Mouse (Mus musculus) limb, embryonic 13.5 days (tissue): Measurements from ENCODE around the gene Nfia. TPM values are rescaled to one million over a fixed set of nuclear protein-coding genes. Genes with fewer than 3 reads are reported as not detected.
A peak's percentile ranks its signal among the peaks of the same experiment; 100 is the strongest.

Experiments
- ATAC-seq: fragments of 200-750 bp; cut with Nextera tagmentation; 2 replicates; pipeline ENCODE4 v1.8.0; 2017; ENCODE audit warnings: low read depth, moderate number of reproducible peaks, moderate TSS enrichment; ENCODE audit not compliant: low FRiP score
- H3K27ac ChIP-seq: fragments of 300-500 bp; sonication (generic); 2 replicates; pipeline ENCODE4 v1.5.1; 2015; ENCODE audit warnings: inconsistent platforms, mild to moderate bottlenecking, moderate library complexity
- H3K27me3 ChIP-seq: fragments of 300-500 bp; sonication (generic); 2 replicates; pipeline ENCODE4 v1.6.1; 2015; ENCODE audit warnings: mild to moderate bottlenecking, inconsistent platforms
- H3K36me3 ChIP-seq: fragments of 300-500 bp; sonication (generic); 2 replicates; pipeline ENCODE4 v1.6.1; 2015; ENCODE audit warnings: inconsistent platforms, mild to moderate bottlenecking, moderate library complexity
- H3K4me1 ChIP-seq: fragments of 300-500 bp; sonication (generic); 2 replicates; pipeline ENCODE4 v1.6.1; 2015; ENCODE audit warnings: inconsistent platforms
- H3K4me2 ChIP-seq: fragments of 300-500 bp; sonication (generic); replicated peaks from 2 replicates; pipeline ENCODE4 v1.6.1; 2015; ENCODE audit warnings: inconsistent platforms, mild to moderate bottlenecking, moderate library complexity
- H3K4me3 ChIP-seq: fragments of 300-500 bp; sonication (generic); 2 replicates; pipeline ENCODE4 v1.5.1; 2015; ENCODE audit warnings: moderate library complexity, mild to moderate bottlenecking, inconsistent platforms
- H3K9ac ChIP-seq: fragments of 300-500 bp; sonication (generic); 2 replicates; pipeline ENCODE4 v1.6.1; 2015; ENCODE audit warnings: mild to moderate bottlenecking, inconsistent platforms
- H3K9me3 ChIP-seq: fragments of 300-500 bp; sonication (generic); 2 replicates; pipeline ENCODE4 v1.6.1; 2016; ENCODE audit warnings: inconsistent platforms
- WGBS: fragments of 180-500 bp; shearing (Covaris S2); methylation state at CpG from one replicate; pipeline ENCODE4 v1.1.7; 2015; 5-methylcytosine and 5-hydroxymethylcytosine counted together
- polyA plus RNA-seq: library from polyadenylated mRNA; unstranded; fragments of >200 nt; fragmentation: Nextera tagmentation; extraction: Ambion mirVana; gene quantifications from 2 replicates; pipeline ENCODE4 v1.2.1, GENCODE M21; 2015

The Nfia gene
- polyA plus RNA-seq, 1 experiment from 2014 or later: 88.3 TPM

DNA sequence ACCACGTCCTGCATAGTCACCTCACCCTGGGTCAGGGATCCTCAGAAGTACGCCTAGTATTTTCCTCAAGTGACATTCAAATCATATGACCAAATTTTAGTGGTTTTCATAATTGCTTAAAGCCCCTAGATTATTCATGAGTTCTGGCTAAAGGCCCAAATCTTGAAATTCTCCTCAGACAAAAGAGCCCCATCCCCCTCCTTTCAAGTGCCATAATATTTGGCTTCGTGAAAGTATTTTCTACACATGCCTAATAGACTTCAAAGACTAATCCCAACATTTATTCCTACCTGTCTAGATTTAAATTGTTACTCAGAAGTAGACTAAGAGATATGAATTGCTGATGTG, 154.7 kb downstream of the Nfia start:
- H3K27me3 ChIP-seq: no peaks in the 10 kb centered on the region
- H3K36me3 ChIP-seq: no peaks in the 10 kb centered on the region
- no peak for ATAC-seq
- no peak overlapping the region for H3K4me3 ChIP-seq
- no peak overlapping the region for H3K27ac ChIP-seq
- H3K9ac ChIP-seq: no peak overlapping the region
- H3K4me2 ChIP-seq: no peak overlapping the region
- no peaks in the 10 kb centered on the region for H3K9me3 ChIP-seq
- WGBS: 66% methylated on average over 3 of the region's 3 CpGs
- peaks cover 64% of the 10 kb centered on the region for H3K4me1 ChIP-seq

DNA sequence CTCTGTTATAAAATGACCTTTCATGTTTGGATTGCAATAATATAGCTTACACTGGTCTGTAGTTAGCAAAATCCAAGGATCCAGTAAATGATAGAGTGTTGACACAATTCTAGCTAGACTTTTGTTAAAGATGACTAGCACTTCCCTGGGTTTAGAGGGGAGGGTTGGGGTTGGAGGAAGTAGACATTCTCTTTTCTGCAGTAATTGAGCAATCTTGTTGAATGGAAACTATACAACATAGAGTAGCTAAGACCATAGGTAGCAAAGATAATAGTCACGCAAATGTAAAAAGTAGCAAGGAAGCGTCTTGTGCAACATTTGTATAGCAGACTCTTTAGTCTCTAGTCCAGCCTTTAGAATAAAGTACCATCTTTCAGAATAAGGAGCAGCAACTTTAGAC, 163.8 kb downstream of the Nfia start:
- Histone ChIP-seq H3K4me2 (no peak overlapping the region), H3K27me3 (no peaks in the 10 kb centered on the region), H3K4me1 (peaks cover 64% of the 10 kb centered on the region), H3K9me3 (no peaks in the 10 kb centered on the region), H3K27ac (peak overlapping the region; percentile 28; the same call in 1 of the 2 replicates), H3K4me3 (no peak overlapping the region), H3K36me3 (no peaks in the 10 kb centered on the region), H3K9ac (no peak overlapping the region)
- WGBS: 89% methylated on average over 2 of the region's 2 CpGs
- 0 out of 2 replicates have a peak, but pooled peaks have one; percentile 28 for ATAC-seq

DNA sequence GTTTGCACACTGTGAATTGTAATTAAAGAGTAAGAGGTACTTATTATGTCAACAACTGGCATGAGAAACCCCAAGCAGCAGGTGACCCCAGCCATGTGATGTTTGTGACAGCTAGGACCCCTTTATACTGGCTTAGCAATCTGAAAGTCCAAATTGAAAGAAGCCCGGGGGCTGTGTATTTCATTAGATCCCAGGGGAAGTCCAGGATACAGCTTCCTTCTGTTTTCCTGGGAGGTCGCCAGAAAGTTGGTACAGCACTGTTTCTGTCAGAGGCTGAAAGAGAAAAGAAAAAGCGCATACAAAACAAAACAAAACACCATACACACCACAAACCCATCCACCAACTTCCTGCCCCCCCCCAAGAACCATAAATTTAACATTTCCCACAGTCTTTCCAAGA, 164.4 kb downstream of the Nfia start:
- Histone ChIP-seq H3K27me3 (no peaks in the 10 kb centered on the region), H3K9me3 (no peaks in the 10 kb centered on the region), H3K4me2 (no peak overlapping the region), H3K4me3 (no peak overlapping the region), H3K27ac (no peak overlapping the region), H3K36me3 (no peaks in the 10 kb centered on the region), H3K9ac (no peak overlapping the region), H3K4me1 (peaks cover 64% of the 10 kb centered on the region)
- 39% methylated on average over 3 of the region's 3 CpGs for WGBS
- no peak for ATAC-seq

DNA sequence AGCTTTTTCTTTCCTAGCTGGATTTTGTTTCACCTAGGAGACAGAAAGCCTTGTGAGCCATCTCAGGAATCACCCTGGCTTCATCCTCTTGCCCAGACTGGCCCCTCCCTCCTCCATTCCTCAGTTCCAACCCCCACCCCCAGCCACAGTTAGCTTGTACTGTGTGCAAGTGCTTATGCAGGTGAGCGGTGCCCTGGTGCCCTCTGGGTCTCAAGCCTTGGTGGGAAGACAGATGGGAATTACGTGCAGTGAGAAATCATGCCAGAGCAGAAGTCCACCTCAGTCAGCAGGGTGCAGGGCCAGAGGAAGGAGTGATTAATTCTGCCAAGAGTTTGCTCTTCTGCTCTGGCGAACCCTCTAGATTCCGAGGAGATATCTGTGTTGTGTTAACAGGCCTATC, 167.0 kb downstream of the Nfia start:
- 66% methylated on average over 4 of the region's 4 CpGs for WGBS
- Histone ChIP-seq H3K4me1 (peaks cover 66% of the 10 kb centered on the region), H3K27ac (peak overlapping the region; percentile 56; the same call in 1 of the 2 replicates)

DNA sequence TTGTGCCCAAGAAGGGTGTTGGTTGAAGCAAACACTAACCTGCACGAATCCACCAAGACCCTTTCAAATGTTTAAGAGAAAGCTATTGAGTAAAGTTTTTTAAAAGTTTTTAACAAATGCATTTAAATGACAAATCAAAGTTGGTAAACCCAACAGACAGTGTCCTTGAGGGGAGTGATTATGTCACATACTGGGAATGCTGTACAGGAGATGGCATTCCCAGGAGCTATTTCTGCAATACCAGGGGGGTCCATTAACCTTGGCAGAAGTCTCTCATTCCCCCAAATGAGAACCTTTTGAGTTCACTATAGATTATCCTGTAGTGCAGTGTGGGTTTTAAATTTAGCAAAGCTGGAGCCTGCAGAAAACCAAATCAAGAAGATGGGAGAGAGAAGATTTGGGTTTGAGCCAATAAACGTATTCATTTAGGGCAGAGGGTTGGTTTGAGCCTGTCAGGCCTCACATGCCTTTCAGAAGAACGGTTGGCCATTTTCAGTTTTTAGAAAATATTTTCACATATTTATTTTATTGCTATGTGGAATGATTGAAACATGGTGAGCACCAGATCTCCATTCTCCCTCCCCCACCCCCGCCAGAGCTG, 167.5 kb downstream of the Nfia start:
- no peak for ATAC-seq
- Histone ChIP-seq H3K27ac (peak overlapping the region; percentile 56; the same call in 1 of the 2 replicates), H3K4me2 (no peak overlapping the region), H3K27me3 (no peaks in the 10 kb centered on the region), H3K9ac (no peak overlapping the region), H3K36me3 (no peaks in the 10 kb centered on the region), H3K4me3 (no peak overlapping the region), H3K9me3 (no peaks in the 10 kb centered on the region), H3K4me1 (peaks cover 61% of the 10 kb centered on the region)
- WGBS: 80% methylated on average over 4 of the region's 4 CpGs

More for the DNA sequence above, 167.0 kb downstream of the Nfia start:
- Histone ChIP-seq H3K9ac (no peak overlapping the region), H3K36me3 (no peaks in the 10 kb centered on the region), H3K9me3 (no peaks in the 10 kb centered on the region), H3K4me2 (no peak overlapping the region), H3K27me3 (no peaks in the 10 kb centered on the region), H3K4me3 (no peak overlapping the region)
- no peak for ATAC-seq

DNA sequence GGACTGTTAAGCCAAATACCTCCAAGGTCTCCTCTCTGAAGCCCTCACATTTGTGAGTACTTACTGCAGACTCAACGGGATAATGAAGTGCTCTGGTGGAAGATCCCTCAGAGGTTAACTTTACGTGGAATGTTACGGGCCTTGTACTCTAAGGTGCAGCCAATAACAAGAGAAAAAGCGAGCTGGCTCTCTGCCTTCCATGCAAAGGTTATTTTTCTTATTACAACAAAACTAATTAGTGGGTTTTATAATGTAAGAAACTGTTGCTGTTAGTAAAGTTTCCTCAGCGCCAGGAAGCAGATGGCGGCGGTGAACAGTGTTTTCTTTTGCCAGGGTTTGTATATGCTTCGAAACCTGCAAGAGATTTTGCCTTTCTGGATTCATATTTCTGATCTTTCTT, 169.1 kb downstream of the Nfia start:
- Histone ChIP-seq H3K4me3 (no peak overlapping the region), H3K27ac (peak overlapping the region; percentile 70), H3K36me3 (peaks cover 2% of the 10 kb centered on the region; the same call in 1 of the 2 replicates), H3K27me3 (no peaks in the 10 kb centered on the region), H3K4me2 (peak overlapping the region; percentile 21), H3K9ac (no peak overlapping the region), H3K4me1 (peaks cover 45% of the 10 kb centered on the region), H3K9me3 (no peaks in the 10 kb centered on the region)
- peak; percentile 82 for ATAC-seq
- 29% methylated on average over 8 of the region's 8 CpGs for WGBS

DNA sequence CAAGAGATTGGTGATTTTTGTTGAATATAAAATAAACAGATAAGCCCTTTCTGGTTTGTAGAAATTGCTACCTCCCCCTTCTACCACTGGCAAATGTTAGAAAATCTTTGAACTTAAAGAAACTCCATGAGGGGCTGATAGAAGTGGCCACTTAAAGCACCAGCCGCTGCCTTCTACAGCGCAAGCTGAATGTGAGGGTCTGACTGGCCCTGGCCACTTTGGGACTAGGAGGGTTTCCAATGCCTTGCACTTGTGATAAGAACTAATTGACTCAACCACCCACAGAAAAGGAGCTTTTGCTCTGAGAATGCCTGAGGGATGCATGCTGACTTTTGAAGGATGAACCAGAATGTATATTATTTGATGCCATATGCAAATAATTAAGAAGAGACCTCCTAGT, 171.8 kb downstream of the Nfia start:
- no peak overlapping the region for H3K27ac ChIP-seq
- no peaks in the 10 kb centered on the region for H3K27me3 ChIP-seq
- no peak for ATAC-seq
- peaks cover 8% of the 10 kb centered on the region; the same call in 1 of the 2 replicates for H3K36me3 ChIP-seq
- no peaks in the 10 kb centered on the region for H3K9me3 ChIP-seq
- no peak overlapping the region for H3K4me3 ChIP-seq
- WGBS: 80% methylated on average over 2 of the region's 2 CpGs
- H3K9ac ChIP-seq: no peak overlapping the region
- H3K4me1 ChIP-seq: peaks cover 28% of the 10 kb centered on the region
- H3K4me2 ChIP-seq: no peak overlapping the region

DNA sequence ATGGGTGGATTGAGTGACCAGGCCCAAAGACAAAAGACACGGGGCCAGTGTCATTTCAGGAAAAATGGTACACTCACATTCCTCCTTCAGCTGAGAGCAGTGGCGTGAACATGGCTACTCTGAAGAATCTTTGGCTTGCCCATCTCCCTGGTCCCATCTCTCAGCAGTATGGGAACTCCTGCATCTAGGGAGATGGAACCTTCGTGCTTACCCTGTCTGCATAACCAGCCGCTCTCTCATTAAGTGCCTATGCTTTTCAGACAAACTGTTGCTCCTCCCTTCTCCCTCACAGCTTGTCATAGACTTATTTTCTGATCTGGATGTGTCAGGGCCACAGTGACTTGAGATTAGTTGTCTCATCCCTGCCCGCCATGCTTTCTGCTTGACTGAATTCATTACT, 174.9 kb downstream of the Nfia start:
- Histone ChIP-seq H3K9ac (no peak overlapping the region), H3K4me1 (peaks cover 9% of the 10 kb centered on the region), H3K4me2 (no peak overlapping the region), H3K4me3 (no peak overlapping the region), H3K36me3 (peaks cover 8% of the 10 kb centered on the region; the same call in 1 of the 2 replicates), H3K27me3 (no peaks in the 10 kb centered on the region), H3K27ac (no peak overlapping the region), H3K9me3 (no peaks in the 10 kb centered on the region)
- 88% methylated on average over 5 of the region's 5 CpGs for WGBS
- no peak for ATAC-seq

DNA sequence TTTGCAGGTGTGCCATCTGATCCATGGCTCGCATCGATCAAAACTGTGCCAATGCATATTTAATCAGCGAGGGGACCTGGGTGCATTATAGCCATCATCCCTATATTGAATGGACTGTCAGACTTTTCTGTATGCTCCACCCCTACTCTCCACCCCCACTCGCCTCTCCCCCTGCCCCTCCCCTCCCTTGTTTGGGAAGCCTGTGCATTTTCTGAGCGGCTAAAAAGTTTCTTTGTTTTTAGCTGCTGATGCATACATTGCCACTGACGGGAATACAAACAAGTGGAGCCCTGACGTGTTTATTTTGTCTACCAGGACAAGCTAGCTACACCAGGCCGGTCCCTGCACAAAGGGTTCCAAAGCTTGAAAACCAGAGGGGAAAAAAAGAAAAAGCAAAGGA, 175.7 kb downstream of the Nfia start:
- peaks cover 8% of the 10 kb centered on the region; the same call in 1 of the 2 replicates for H3K36me3 ChIP-seq
- H3K9ac ChIP-seq: no peak overlapping the region
- no peaks in the 10 kb centered on the region for H3K9me3 ChIP-seq
- H3K27ac ChIP-seq: no peak overlapping the region
- H3K4me1 ChIP-seq: peaks cover 9% of the 10 kb centered on the region
- no peak overlapping the region for H3K4me3 ChIP-seq
- no peak overlapping the region for H3K4me2 ChIP-seq
- ATAC-seq: no peak
- WGBS: 69% methylated on average over 8 of the region's 8 CpGs
- H3K27me3 ChIP-seq: no peaks in the 10 kb centered on the region

DNA sequence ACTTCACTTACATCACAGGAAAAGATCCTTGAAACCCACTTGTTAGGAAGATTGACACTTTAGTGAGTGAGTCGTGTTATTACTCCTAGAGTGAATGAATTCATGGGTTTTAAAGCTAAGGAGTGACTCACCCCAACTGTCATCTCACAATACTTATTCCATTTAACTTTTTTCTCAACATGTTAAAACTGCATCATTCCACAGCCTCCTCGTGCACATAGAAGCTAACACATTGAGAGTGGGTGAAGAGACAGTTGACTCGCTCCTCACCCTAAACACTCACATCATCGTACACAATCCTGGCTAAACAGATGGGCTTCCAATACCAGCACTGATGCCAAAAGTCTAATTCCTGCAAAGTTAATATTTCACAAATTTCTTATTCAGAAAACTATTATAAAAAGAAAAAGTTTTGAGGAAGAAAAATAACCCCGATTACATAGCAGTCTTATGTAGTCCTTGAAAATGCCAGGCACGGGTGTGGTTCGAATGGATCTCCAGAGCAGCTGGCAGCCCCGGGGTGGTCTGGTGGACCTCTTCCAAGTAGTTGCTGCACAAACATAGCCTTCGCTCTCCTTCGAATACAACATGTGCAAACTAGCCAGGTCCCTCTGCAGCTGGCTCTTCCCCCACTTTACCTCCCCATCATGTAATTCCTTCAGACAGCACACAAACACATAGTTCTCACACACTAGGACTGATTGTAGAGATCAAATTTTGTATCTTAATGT, 178.0 kb downstream of the Nfia start:
- peaks cover 6% of the 10 kb centered on the region; the same call in 1 of the 2 replicates for H3K4me1 ChIP-seq
- no peaks in the 10 kb centered on the region for H3K9me3 ChIP-seq
- H3K9ac ChIP-seq: no peak overlapping the region
- WGBS: 76% methylated on average over 10 of the region's 10 CpGs
- H3K4me2 ChIP-seq: no peak overlapping the region
- H3K4me3 ChIP-seq: no peak overlapping the region
- peaks cover 8% of the 10 kb centered on the region; the same call in 1 of the 2 replicates for H3K36me3 ChIP-seq
- H3K27me3 ChIP-seq: no peaks in the 10 kb centered on the region
- no peak for ATAC-seq
- no peak overlapping the region for H3K27ac ChIP-seq

DNA sequence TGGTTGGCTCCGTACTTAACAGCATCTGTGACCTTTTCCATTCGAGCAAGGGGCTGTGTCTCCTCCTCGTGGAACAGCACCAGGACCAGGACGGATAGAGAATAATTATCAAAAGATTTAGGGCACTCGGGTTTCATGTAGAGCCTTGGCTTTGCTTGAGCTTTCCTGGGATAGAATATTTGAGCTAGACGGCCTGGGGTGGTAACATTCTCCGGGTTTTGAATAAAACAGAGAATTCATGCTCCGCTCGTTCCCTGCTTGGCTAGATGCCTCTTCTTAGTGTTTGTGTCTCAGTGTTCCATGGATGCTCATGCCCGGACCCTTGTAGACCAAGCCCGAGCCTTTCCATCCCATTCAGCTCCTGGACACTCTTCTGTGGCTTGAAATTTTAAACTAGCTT, 181.4 kb downstream of the Nfia start:
- WGBS: 63% methylated on average over 11 of the region's 11 CpGs
- peaks cover 8% of the 10 kb centered on the region for H3K36me3 ChIP-seq
- H3K27ac ChIP-seq: no peak overlapping the region
- no peaks in the 10 kb centered on the region for H3K9me3 ChIP-seq
- H3K27me3 ChIP-seq: no peaks in the 10 kb centered on the region
- H3K9ac ChIP-seq: no peak overlapping the region
- ATAC-seq: no peak
- H3K4me3 ChIP-seq: no peak overlapping the region
- H3K4me2 ChIP-seq: no peak overlapping the region
- peaks cover 6% of the 10 kb centered on the region; the same call in 1 of the 2 replicates for H3K4me1 ChIP-seq

DNA sequence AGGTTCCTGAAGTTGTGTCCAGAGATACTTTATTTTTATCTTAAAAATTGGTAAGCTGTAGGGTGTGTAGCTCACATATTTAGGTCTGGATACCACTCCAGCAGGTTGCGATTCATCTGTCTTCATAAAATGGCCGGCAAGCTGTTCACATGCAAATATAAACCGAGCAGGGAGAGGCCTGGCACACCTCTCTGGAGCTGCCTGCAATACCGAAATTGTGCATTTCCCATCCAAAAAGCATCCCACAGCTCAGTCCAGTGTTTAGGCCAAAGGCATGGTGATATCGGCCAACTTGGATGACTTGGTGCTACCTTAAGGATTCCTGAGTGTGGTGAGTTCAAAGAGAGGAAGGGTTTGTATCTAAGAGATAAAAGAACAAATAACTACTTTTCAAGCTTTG, 185.6 kb downstream of the Nfia start:
- 82% methylated on average over 5 of the region's 5 CpGs for WGBS
- no peaks in the 10 kb centered on the region for H3K27me3 ChIP-seq
- ATAC-seq: no peak
- peaks cover 9% of the 10 kb centered on the region for H3K4me1 ChIP-seq
- H3K4me3 ChIP-seq: no peak overlapping the region
- no peak overlapping the region for H3K27ac ChIP-seq
- no peak overlapping the region for H3K9ac ChIP-seq
- H3K4me2 ChIP-seq: no peak overlapping the region
- no peaks in the 10 kb centered on the region for H3K9me3 ChIP-seq
- H3K36me3 ChIP-seq: peaks cover 15% of the 10 kb centered on the region
